8 mouse cellular contexts compared by ENCODE assay signal in the genomic region with DNA sequence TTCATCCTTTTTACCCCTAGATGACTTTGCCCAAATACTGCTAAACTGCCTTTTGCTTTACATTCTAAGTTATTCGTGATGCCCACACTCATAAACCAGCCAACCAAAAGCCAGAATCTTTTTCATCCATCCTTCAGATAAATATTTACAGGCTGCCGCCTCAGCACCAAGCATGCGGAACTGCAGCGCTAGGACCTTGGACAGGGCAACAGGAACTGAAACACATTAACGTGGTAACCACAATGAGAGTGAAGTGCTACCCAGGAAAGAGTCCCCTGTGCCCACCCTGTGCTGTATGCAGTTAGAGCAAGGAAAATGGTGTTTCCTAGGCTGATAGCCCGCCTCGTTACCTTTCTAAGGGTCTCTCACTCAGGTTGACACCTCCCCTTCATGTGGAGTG. TPM values are rescaled to one million over a fixed set of nuclear protein-coding genes. Genes with fewer than 3 reads are reported as not detected.
DNase-seq lines count a peak whose midpoint lies in the region; ATAC-seq and TF ChIP-seq lines count a peak whose summit lies in the region.

No protein-coding gene starts in this region.

- no peak overlapping the region for H3K27ac ChIP-seq in bone marrow macrophage, adult 2 months (ENCODE audit: insufficient read depth, low read depth, low read length)
- H3K27ac ChIP-seq in limb, embryonic 11.5 days (replicated peaks; ENCODE audit: low read depth, low read length): no peak overlapping the region
- H3K27ac ChIP-seq in midbrain, embryonic 11.5 days (ENCODE audit: low read depth, low read length): no peak overlapping the region

- ATAC-seq in limb, embryonic 11.5 days (ENCODE audit: insufficient number of reproducible peaks, low FRiP score, low TSS enrichment, low read depth): 0 out of 2 replicates have a peak, but pooled peaks have one; percentile 49
- 0 out of 2 replicates have a peak, but pooled peaks have one; percentile 2 for ATAC-seq in midbrain, embryonic 11.5 days (ENCODE audit: low FRiP score)

- DNase-seq in cerebellum, postnatal 10 days: peak; percentile 10 to 26
- no peak for DNase-seq in cerebellum, postnatal 25 days
- DNase-seq in heart, postnatal 4 days: peak; percentile 16
- peak; percentile 56 for DNase-seq in limb, embryonic 11.5 days (ENCODE audit: low spot score)
- DNase-seq in midbrain, embryonic 11.5 days (ENCODE audit: low spot score, missing footprints): peak; percentile 85
- DNase-seq in thymus, postnatal 14 days: peak; percentile 38
- DNase-seq in right cerebral cortex, postnatal 4 days: no peak

- 26% methylated on average over 7 of the region's 7 CpGs for WGBS in limb, embryonic 11.5 days
- 24% methylated on average over 7 of the region's 7 CpGs for WGBS in midbrain, embryonic 11.5 days

- H3K4me1 ChIP-seq in bone marrow macrophage, adult 2 months (ENCODE audit: control insufficient read depth, insufficient read depth, low read length): peaks cover 17% of the 10 kb centered on the region
- peaks cover 4% of the 10 kb centered on the region; the same call in 1 of the 2 replicates for H3K4me1 ChIP-seq in limb, embryonic 11.5 days (ENCODE audit: control insufficient read depth, insufficient read depth, low read length)
- peaks cover 7% of the 10 kb centered on the region for H3K4me1 ChIP-seq in midbrain, embryonic 11.5 days (ENCODE audit: control insufficient read depth, insufficient read depth, low read length)

- TF ChIP-seq CTCF in bone marrow macrophage, adult 2 months (IDR thresholded peaks at IDR 0.05; ENCODE audit: low read depth, low read length): no peak

- no peak for TF ChIP-seq POLR2A in bone marrow macrophage, adult 2 months (IDR thresholded peaks at IDR 0.05; ENCODE audit: borderline replicate concordance, low read depth, low read length)

- H3K4me2 ChIP-seq in limb, embryonic 11.5 days (ENCODE audit: low read depth, severe bottlenecking): peak overlapping the region; percentile 60; the same call in 1 of the 2 replicates
- peak overlapping the region; percentile 35 for H3K4me2 ChIP-seq in midbrain, embryonic 11.5 days

- H3K4me3 ChIP-seq in bone marrow macrophage, adult 2 months (ENCODE audit: insufficient read depth, low read length): peak overlapping the region; percentile 52; the same call in 1 of the 2 replicates
- H3K4me3 ChIP-seq in limb, embryonic 11.5 days (ENCODE audit: low read depth, low read length): peak overlapping the region; percentile 69
- peak overlapping the region; percentile 68; the same call in 1 of the 2 replicates for H3K4me3 ChIP-seq in midbrain, embryonic 11.5 days (ENCODE audit: low read depth, low read length)

- peak overlapping the region; percentile 12; the same call in 1 of the 2 replicates for H3K9ac ChIP-seq in limb, embryonic 11.5 days (ENCODE audit: low read length)
- 0 out of 2 replicates have a peak overlapping the region, but pooled peaks have one; percentile 13 for H3K9ac ChIP-seq in midbrain, embryonic 11.5 days (ENCODE audit: low read length)

- H3K9me3 ChIP-seq in limb, embryonic 11.5 days (ENCODE audit: control insufficient read depth, low read length): no peaks in the 10 kb centered on the region
- H3K9me3 ChIP-seq in midbrain, embryonic 11.5 days (ENCODE audit: control insufficient read depth, low read length): no peaks in the 10 kb centered on the region

- no peaks in the 10 kb centered on the region for H3K36me3 ChIP-seq in limb, embryonic 11.5 days (ENCODE audit: control insufficient read depth, insufficient read depth, low read length)
- peaks cover 2% of the 10 kb centered on the region; the same call in 1 of the 2 replicates for H3K36me3 ChIP-seq in midbrain, embryonic 11.5 days (ENCODE audit: control insufficient read depth, insufficient read depth, low read length)

- no peaks in the 10 kb centered on the region for H3K27me3 ChIP-seq in limb, embryonic 11.5 days (ENCODE audit: control insufficient read depth, insufficient read depth, low read length)
- H3K27me3 ChIP-seq in midbrain, embryonic 11.5 days (ENCODE audit: control insufficient read depth, insufficient read depth, low read length): no peaks in the 10 kb centered on the region

RNA-seq across cellular contexts. Expression of gene Mterf2, which starts 0.6 kb away (rescaled TPM):
- 0.51 TPM in 1 of 2 replicates, not detected in the other for polyA plus RNA-seq in bone marrow macrophage, adult 2 months (2012; ENCODE audit: insufficient read depth, insufficient read length, missing spikeins)
- 1 to 10 TPM; 7.2 to 9.0 TPM for total RNA-seq in heart, postnatal 4 days (2021)
- 24.4 and 27.6 TPM in 2 replicates for polyA plus RNA-seq in limb, embryonic 11.5 days (2014; fragmentation: Nextera tagmentation; extraction: Ambion mirVana)
- polyA plus RNA-seq in midbrain, embryonic 11.5 days (2014; fragmentation: Nextera tagmentation; extraction: Ambion mirVana): 37.2 and 39.2 TPM in 2 replicates

RNA-seq across cellular contexts. Expression of gene Tmem263, which starts 26.0 kb away (rescaled TPM):
- polyA plus RNA-seq in bone marrow macrophage, adult 2 months (2012; ENCODE audit: insufficient read depth, insufficient read length, missing spikeins): 4.9 and 5.6 TPM in 2 replicates
- total RNA-seq in heart, postnatal 4 days (2021): 10 to 100 TPM; 33.1 to 33.4 TPM
- polyA plus RNA-seq in limb, embryonic 11.5 days (2014; fragmentation: Nextera tagmentation; extraction: Ambion mirVana): 81.7 and 90.6 TPM in 2 replicates
- polyA plus RNA-seq in midbrain, embryonic 11.5 days (2014; fragmentation: Nextera tagmentation; extraction: Ambion mirVana): 51.7 and 62.1 TPM in 2 replicates

RNA-seq across cellular contexts. Expression of gene Fhl4, which starts 26.2 kb away (rescaled TPM):
- polyA plus RNA-seq in bone marrow macrophage, adult 2 months (2012; ENCODE audit: insufficient read depth, insufficient read length, missing spikeins): not detected in 2 replicates
- total RNA-seq in heart, postnatal 4 days (2021): 1 to 10 TPM in 1 of 2 experiments, under 1 TPM in 1; 0.79 to 1.1 TPM
- polyA plus RNA-seq in limb, embryonic 11.5 days (2014; fragmentation: Nextera tagmentation; extraction: Ambion mirVana): 1.1 and 1.5 TPM in 2 replicates
- 1.2 TPM in 2 replicates for polyA plus RNA-seq in midbrain, embryonic 11.5 days (2014; fragmentation: Nextera tagmentation; extraction: Ambion mirVana)

RNA-seq across cellular contexts. Expression of gene Cry1, which starts 56.4 kb away (rescaled TPM):
- 3.6 and 4.5 TPM in 2 replicates for polyA plus RNA-seq in bone marrow macrophage, adult 2 months (2012; ENCODE audit: insufficient read depth, insufficient read length, missing spikeins)
- total RNA-seq in heart, postnatal 4 days (2021): 10 to 100 TPM; 19.6 to 22.2 TPM
- 37.4 and 38.5 TPM in 2 replicates for polyA plus RNA-seq in limb, embryonic 11.5 days (2014; fragmentation: Nextera tagmentation; extraction: Ambion mirVana)
- 33.1 and 38.5 TPM in 2 replicates for polyA plus RNA-seq in midbrain, embryonic 11.5 days (2014; fragmentation: Nextera tagmentation; extraction: Ambion mirVana)

Comparison
In these comparisons a context has a peak if more than half of its experiments do, and no peak if none do; other contexts are left out.
1. DNase-seq: peak in cerebellum, postnatal 10 days (2 of 2), heart, postnatal 4 days (single experiment), limb, embryonic 11.5 days (single experiment), midbrain, embryonic 11.5 days (single experiment) and thymus, postnatal 14 days (single experiment); none in cerebellum, postnatal 25 days (0 of 2) and right cerebral cortex, postnatal 4 days (single experiment).
2. RNA of gene Mterf2, which starts 0.6 kb away (polyA plus RNA-seq): 37.2 to 39.2 TPM in midbrain, embryonic 11.5 days and 24.4 to 27.6 TPM in limb, embryonic 11.5 days; 0.51 TPM in bone marrow macrophage, adult 2 months; every median in the first group is over 10 times any median in the second.
3. Peak in every context shown above with its lines, with median percentiles within 50 percentile points of each other: H3K4me3 ChIP-seq.